Mouse (Mus musculus): ENCODE results near the gene Lrtm2. TPM values are rescaled to one million over a fixed set of nuclear protein-coding genes. Genes with fewer than 3 reads are reported as not detected.

Gene Lrtm2
- polyA plus RNA-seq, 1 experiment from 2014 or later = 0.28 TPM

- DNase-seq (ENCODE audit: low spot score) = no peak
Measured at GRCm38 (mm10) chr6:119276713-119277112, 53.9 kb downstream of the Lrtm2 start.

More at GRCm38 (mm10) chr6:119276713-119277112, 53.9 kb downstream of the Lrtm2 start:
- ATAC-seq (ENCODE audit: insufficient read depth, low FRiP score, low TSS enrichment) = no peak
- 78% methylated on average over 2 of the region's 2 CpGs for WGBS
- Histone ChIP-seq H3K27ac (ENCODE audit: low read depth, low read length) (no peak overlapping the region), H3K27me3 (ENCODE audit: control insufficient read depth, insufficient read depth, low read length) (no peaks in the 10 kb centered on the region), H3K4me3 (ENCODE audit: low read depth, low read length) (no peak overlapping the region), H3K4me2 (ENCODE audit: low read depth) (no peak overlapping the region), H3K36me3 (ENCODE audit: control insufficient read depth, insufficient read depth, low read length) (no peaks in the 10 kb centered on the region), H3K9ac (ENCODE audit: low read length) (no peak overlapping the region), H3K4me1 (ENCODE audit: control insufficient read depth, insufficient read depth, low read length) (no peaks in the 10 kb centered on the region), H3K9me3 (ENCODE audit: control insufficient read depth, low read length) (no peaks in the 10 kb centered on the region)

Other genes with a start within 250 kb of the Lrtm2 start
- gene Dcp1b, start 155.5 kb downstream of the Lrtm2 start, polyA plus RNA-seq (2014; fragmentation: Nextera tagmentation; extraction: Ambion mirVana) = 9.5 and 11.5 TPM in 2 replicates
- gene Cacna1c, start 134.3 kb downstream of the Lrtm2 start, polyA plus RNA-seq (2014; fragmentation: Nextera tagmentation; extraction: Ambion mirVana) = 3.3 and 3.8 TPM in 2 replicates
- gene Cacna2d4, start 94.2 kb downstream of the Lrtm2 start, polyA plus RNA-seq (2014; fragmentation: Nextera tagmentation; extraction: Ambion mirVana) = 0.28 TPM in 1 of 2 replicates, not detected in the other
- gene Adipor2, start 86.9 kb upstream of the Lrtm2 start, polyA plus RNA-seq (2014; fragmentation: Nextera tagmentation; extraction: Ambion mirVana) = 20.6 and 21.7 TPM in 2 replicates
- 5.8 and 7.2 TPM in 2 replicates for gene Fbxl14, start 148.9 kb upstream of the Lrtm2 start, polyA plus RNA-seq (2014; fragmentation: Nextera tagmentation; extraction: Ambion mirVana)
- 7.3 TPM in 2 replicates for gene Wnt5b, start 213.6 kb upstream of the Lrtm2 start, polyA plus RNA-seq (2014; fragmentation: Nextera tagmentation; extraction: Ambion mirVana)

All from neural tube, embryonic 11.5 days (tissue).